10 mouse cellular contexts compared by ENCODE assay signal in the genomic region with DNA sequence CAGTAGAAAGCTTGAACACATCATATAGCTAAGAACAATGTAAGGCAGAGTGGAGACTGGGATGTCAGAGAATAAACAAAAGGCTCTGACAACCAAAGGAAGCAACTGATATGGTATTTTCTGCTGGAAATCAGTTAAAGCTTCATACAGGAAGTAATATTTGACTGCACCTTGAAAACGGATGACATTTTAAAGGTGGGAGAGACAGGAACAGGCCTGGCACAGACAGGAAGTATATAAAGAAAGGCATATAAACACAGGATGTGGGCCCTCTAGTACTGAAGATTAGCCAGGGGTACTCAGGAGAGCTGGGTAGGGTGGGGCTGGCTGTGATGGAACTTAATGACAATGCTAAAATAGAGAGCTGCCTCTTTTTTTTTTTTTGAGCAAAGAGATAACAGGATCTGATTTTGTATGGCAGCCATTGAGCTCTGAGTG. TPM values are rescaled to one million over a fixed set of nuclear protein-coding genes. Genes with fewer than 3 reads are reported as not detected.
DNase-seq lines count a peak whose midpoint lies in the region; ATAC-seq and TF ChIP-seq lines count a peak whose summit lies in the region.
"Had no signal": no experiment of that assay in that cellular context is flagged by ENCODE, and none has a peak within 500 bp of the region (broad histone marks: within the 10 kb centered on the region; RNA-seq: fewer than 3 reads in every experiment).

No protein-coding gene starts in this region.

- 0 out of 2 replicates have a peak, but pooled peaks cover 4% of the 10 kb centered on the region for H3K36me3 ChIP-seq in heart, embryonic 11.5 days (ENCODE audit: control insufficient read depth, insufficient read depth, low read length)
- peaks cover 10% of the 10 kb centered on the region; the same call in 1 of the 2 replicates for H3K36me3 ChIP-seq in lung, embryonic 15.5 days
- peaks cover 12% of the 10 kb centered on the region for H3K36me3 ChIP-seq in hindbrain, embryonic 10.5 days

- 60% methylated on average over 1 of the region's 1 CpGs for WGBS in heart, embryonic 11.5 days (ENCODE audit: insufficient replicate concordance)
- WGBS in lung, embryonic 15.5 days = 28% methylated on average over 1 of the region's 1 CpGs
- 33% methylated on average over 1 of the region's 1 CpGs for WGBS in lung, adult 2 months
- WGBS in hindbrain, embryonic 10.5 days = 93% methylated on average over 1 of the region's 1 CpGs

- intact Hi-C loops in heart, postnatal 10 days (cut with DNase I) = no loop called here

- peaks cover 6% of the 10 kb centered on the region; the same call in 1 of the 2 replicates for H3K4me1 ChIP-seq in heart, embryonic 11.5 days (ENCODE audit: control insufficient read depth, insufficient read depth, low read length)
- peaks cover 44% of the 10 kb centered on the region for H3K4me1 ChIP-seq in lung, embryonic 15.5 days
- peaks cover 8% of the 10 kb centered on the region; the same call in 1 of the 2 replicates for H3K4me1 ChIP-seq in lung, adult 2 months (ENCODE audit: control insufficient read depth, insufficient read depth, low read length)
- 0 out of 2 replicates have a peak, but pooled peaks cover 9% of the 10 kb centered on the region for H3K4me1 ChIP-seq in hindbrain, embryonic 10.5 days (replicated peaks)

- no peak overlapping the region for H3K4me2 ChIP-seq in heart, embryonic 11.5 days
- H3K4me2 ChIP-seq in lung, embryonic 15.5 days = no peak overlapping the region
- H3K4me2 ChIP-seq: embryonic facial prominence, embryonic 12.5 days; stomach, embryonic 15.5 days had no signal

- H3K27ac ChIP-seq in heart, embryonic 11.5 days (ENCODE audit: low read depth, low read length) = peak overlapping the region; percentile 24; the same call in 1 of the 2 replicates
- peak overlapping the region; percentile 26; the same call in 1 of the 2 replicates for H3K27ac ChIP-seq in lung, embryonic 15.5 days
- no peak overlapping the region for H3K27ac ChIP-seq in hindbrain, embryonic 10.5 days
- H3K27ac ChIP-seq: embryonic facial prominence, embryonic 12.5 days; stomach, embryonic 15.5 days had no signal

- no peak for DNase-seq in heart, postnatal 10 days
- DNase-seq in lung, adult 2 months = no peak
- peak; percentile 49 for DNase-seq in lung, postnatal 10 days
- DNase-seq in thymus, postnatal 25 days = peak; percentile 62
- no peak for DNase-seq in cerebellum, postnatal 36 days
- DNase-seq in hindbrain, embryonic 10.5 days (ENCODE audit: low spot score) = no peak

- TF ChIP-seq CTCF in lung, adult 2 months (IDR thresholded peaks at IDR 0.05; ENCODE audit: insufficient read depth, low read length) = no peak

- no peak for TF ChIP-seq POLR2A in lung, adult 2 months (IDR thresholded peaks at IDR 0.05; ENCODE audit: borderline replicate concordance, extremely low read depth, low read depth, low read length)

- no peaks in the 10 kb centered on the region for H3K9me3 ChIP-seq in heart, embryonic 11.5 days (replicated peaks; ENCODE audit: control insufficient read depth, low read length)
- no peaks in the 10 kb centered on the region for H3K9me3 ChIP-seq in lung, embryonic 15.5 days
- H3K9me3 ChIP-seq in hindbrain, embryonic 10.5 days = no peaks in the 10 kb centered on the region
- H3K9me3 ChIP-seq: embryonic facial prominence, embryonic 12.5 days; stomach, embryonic 15.5 days had no signal

- no peak for ATAC-seq in heart, embryonic 11.5 days (replicated peaks; ENCODE audit: insufficient number of reproducible peaks, low FRiP score, low TSS enrichment)
- ATAC-seq in lung, embryonic 15.5 days (ENCODE audit: borderline replicate concordance, extremely low read depth, low FRiP score, low TSS enrichment) = no peak

- H3K4me3 ChIP-seq in heart, embryonic 11.5 days (ENCODE audit: low read depth, low read length) = no peak overlapping the region
- no peak overlapping the region for H3K4me3 ChIP-seq in lung, embryonic 15.5 days
- no peak overlapping the region for H3K4me3 ChIP-seq in lung, adult 2 months (replicated peaks; ENCODE audit: extremely low read depth, low read depth, low read length)
- H3K4me3 ChIP-seq in hindbrain, embryonic 10.5 days = no peak overlapping the region
- H3K4me3 ChIP-seq: embryonic facial prominence, embryonic 12.5 days; stomach, embryonic 15.5 days had no signal

- H3K27me3 ChIP-seq in heart, embryonic 11.5 days (ENCODE audit: control insufficient read depth, insufficient read depth, low read length) = no peaks in the 10 kb centered on the region
- no peaks in the 10 kb centered on the region for H3K27me3 ChIP-seq in lung, embryonic 15.5 days
- no peaks in the 10 kb centered on the region for H3K27me3 ChIP-seq in hindbrain, embryonic 10.5 days (ENCODE audit: insufficient read depth, poor library complexity, severe bottlenecking)
- H3K27me3 ChIP-seq: embryonic facial prominence, embryonic 12.5 days; stomach, embryonic 15.5 days had no signal

- no peak overlapping the region for H3K9ac ChIP-seq in heart, embryonic 11.5 days (ENCODE audit: low read depth, low read length)
- H3K9ac ChIP-seq in lung, embryonic 15.5 days = no peak overlapping the region
- H3K9ac ChIP-seq: embryonic facial prominence, embryonic 12.5 days; stomach, embryonic 15.5 days had no signal

RNA-seq across cellular contexts. Expression of a gene that starts 52.4 kb away (rescaled TPM):
- 5.7 and 29.6 TPM in 2 replicates for polyA plus RNA-seq in heart, embryonic 11.5 days (2014; fragmentation: Nextera tagmentation; extraction: Ambion mirVana)
- under 1 TPM; 0.26 to 0.50 TPM for total RNA-seq in heart, postnatal 10 days (2021)
- 6.6 and 29.8 TPM in 2 replicates for polyA plus RNA-seq in lung, embryonic 15.5 days (2015; fragmentation: Nextera tagmentation; extraction: Ambion mirVana)
- polyA plus RNA-seq in lung, adult 2 months (2012; rRNA removed) = 2.0 and 3.2 TPM in 2 replicates
- 0.75 and 0.88 TPM in 2 replicates for polyA plus RNA-seq in hindbrain, embryonic 10.5 days (2016; fragmentation: Nextera tagmentation; extraction: Ambion mirVana)

RNA-seq across cellular contexts. Expression of a gene that starts 59.5 kb away (rescaled TPM):
- not detected in 2 replicates for polyA plus RNA-seq in heart, embryonic 11.5 days (2014; fragmentation: Nextera tagmentation; extraction: Ambion mirVana)
- not detected for total RNA-seq in heart, postnatal 10 days (2021)
- polyA plus RNA-seq in lung, embryonic 15.5 days (2015; fragmentation: Nextera tagmentation; extraction: Ambion mirVana) = not detected in 2 replicates
- 1.8 and 2.6 TPM in 2 replicates for polyA plus RNA-seq in lung, adult 2 months (2012; rRNA removed)
- polyA plus RNA-seq in hindbrain, embryonic 10.5 days (2016; fragmentation: Nextera tagmentation; extraction: Ambion mirVana) = not detected in 2 replicates
- polyA plus RNA-seq: embryonic facial prominence, embryonic 12.5 days had no signal

Comparison
In these comparisons a context has a peak if more than half of its experiments do, and no peak if none do; other contexts are left out.
1. DNase-seq: peak in lung, postnatal 10 days (single experiment) and thymus, postnatal 25 days (single experiment); none in heart, postnatal 10 days (0 of 2), lung, adult 2 months (single experiment), cerebellum, postnatal 36 days (0 of 2) and hindbrain, embryonic 10.5 days (single experiment).